Mouse (Mus musculus): ENCODE measurements around the gene Alg9.

Alg9 gene

GRCm38 (mm10) chr9:50850713-50851112 is 75.9 kb downstream of the Alg9 start:
- in situ Hi-C loops (cut with MboI, MseI) = loop anchor here (5.0 kb wide), 3 partner anchors 38 to 307 kb away; no protein-coding TSS in a partner anchor

- in situ Hi-C loops (cut with MboI, MseI) = loop anchor here (5.0 kb wide), 3 partner anchors 40 to 305 kb away; no protein-coding TSS in a partner anchor
These were observed 78.0 kb downstream of the Alg9 start for GRCm38 (mm10) chr9:50852634-50853349.

GRCm38 (mm10) chr9:50854376-50854775 is 79.6 kb downstream of the Alg9 start:
- in situ Hi-C loops (cut with MboI, MseI) = loop anchor here (5.0 kb wide), 3 partner anchors 42 to 303 kb away; no protein-coding TSS in a partner anchor

- in situ Hi-C loops (cut with MboI, MseI) = no loop called here
These were observed 80.4 kb downstream of the Alg9 start for GRCm38 (mm10) chr9:50855133-50855766.

GRCm38 (mm10) chr9:50855780-50856179 is 81.0 kb downstream of the Alg9 start:
- in situ Hi-C loops (cut with MboI, MseI) = no loop called here

- in situ Hi-C loops (cut with MboI, MseI) = no loop called here
These were observed 81.7 kb downstream of the Alg9 start for GRCm38 (mm10) chr9:50856341-50857081.

GRCm38 (mm10) chr9:50857082-50857641 is 82.3 kb downstream of the Alg9 start:
- in situ Hi-C loops (cut with MboI, MseI) = no loop called here

GRCm38 (mm10) chr9:50858681-50859080 is 83.9 kb downstream of the Alg9 start:
- in situ Hi-C loops (cut with MboI, MseI) = no loop called here

- in situ Hi-C loops (cut with MboI, MseI) = no loop called here
These were observed 86.5 kb downstream of the Alg9 start for GRCm38 (mm10) chr9:50861119-50861839.

GRCm38 (mm10) chr9:50863824-50864223 is 89.0 kb downstream of the Alg9 start:
- in situ Hi-C loops (cut with MboI, MseI) = no loop called here

GRCm38 (mm10) chr9:50864877-50865276 is 90.1 kb downstream of the Alg9 start:
- in situ Hi-C loops (cut with MboI, MseI) = no loop called here

GRCm38 (mm10) chr9:50865803-50866202 is 91.0 kb downstream of the Alg9 start:
- in situ Hi-C loops (cut with MboI, MseI) = no loop called here

- in situ Hi-C loops (cut with MboI, MseI) = no loop called here
These were observed 92.2 kb downstream of the Alg9 start for GRCm38 (mm10) chr9:50867015-50867414.

- in situ Hi-C loops (cut with MboI, MseI) = no loop called here
These were observed 93.4 kb downstream of the Alg9 start for GRCm38 (mm10) chr9:50868182-50868581.

- in situ Hi-C loops (cut with MboI, MseI) = no loop called here
These were observed 98.4 kb downstream of the Alg9 start for GRCm38 (mm10) chr9:50873210-50873609.

GRCm38 (mm10) chr9:50874031-50874430 is 99.2 kb downstream of the Alg9 start:
- in situ Hi-C loops (cut with MboI, MseI) = no loop called here

- in situ Hi-C loops (cut with MboI, MseI) = no loop called here
These were observed 100.7 kb downstream of the Alg9 start for GRCm38 (mm10) chr9:50875470-50875869.

GRCm38 (mm10) chr9:50876287-50876686 is 101.5 kb downstream of the Alg9 start:
- in situ Hi-C loops (cut with MboI, MseI) = no loop called here

- in situ Hi-C loops (cut with MboI, MseI) = no loop called here
These were observed 102.6 kb downstream of the Alg9 start for GRCm38 (mm10) chr9:50877431-50877830.

GRCm38 (mm10) chr9:50882183-50882582 is 107.4 kb downstream of the Alg9 start:
- in situ Hi-C loops (cut with MboI, MseI) = no loop called here

GRCm38 (mm10) chr9:50884093-50884492 is 109.3 kb downstream of the Alg9 start:
- in situ Hi-C loops (cut with MboI, MseI) = no loop called here

All from regulatory T cell (primary cell).